Mouse (Mus musculus) liver, postnatal 0 days (tissue): ENCODE results near the gene Triobp. TPM values are rescaled to one million over a fixed set of nuclear protein-coding genes. Genes with fewer than 3 reads are reported as not detected.

Experiments used
- ATAC-seq: fragments of 200-750 bp; cut with Nextera tagmentation; 2 replicates; pipeline ENCODE4 v1.8.0; 2017; ENCODE audit warnings: mild to moderate bottlenecking, moderate library complexity
- DNase-seq: peaks from one replicate; pipeline ENCODE4 v3.0.0-alpha.2; 2016
- H3K27ac ChIP-seq: fragments of 300-500 bp; sonication (generic); 2 replicates; pipeline ENCODE4 v1.5.1; 2014; ENCODE audit warnings: antibody characterized with exemption, moderate library complexity, mild to moderate bottlenecking, low read depth
- H3K27me3 ChIP-seq: fragments of 300-500 bp; sonication (generic); 2 replicates; pipeline ENCODE4 v1.6.1; 2014; ENCODE audit warnings: low read length, control low read depth, mixed read lengths; ENCODE audit not compliant: insufficient read depth
- H3K36me3 ChIP-seq: fragments of 300-500 bp; sonication (generic); replicated peaks from 2 replicates; pipeline ENCODE4 v1.6.1; 2014; ENCODE audit warnings: mild to moderate bottlenecking, control low read depth, low read length, moderate library complexity, mixed read lengths; ENCODE audit not compliant: insufficient read depth
- H3K4me1 ChIP-seq: fragments of 300-500 bp; sonication (generic); 2 replicates; pipeline ENCODE4 v1.6.1; 2014; ENCODE audit warnings: antibody characterized with exemption, mild to moderate bottlenecking, control low read depth; ENCODE audit not compliant: insufficient read depth
- H3K4me2 ChIP-seq: fragments of 300-500 bp; sonication (generic); 2 replicates; pipeline ENCODE4 v1.6.1; 2014; ENCODE audit warnings: low read depth, mild to moderate bottlenecking, low read length, moderate library complexity, mixed read lengths
- H3K4me3 ChIP-seq: fragments of 300-500 bp; sonication (generic); 2 replicates; pipeline ENCODE4 v1.5.1; 2014; ENCODE audit warnings: low read depth, low read length
- H3K9ac ChIP-seq: fragments of 300-500 bp; sonication (generic); replicated peaks from 2 replicates; pipeline ENCODE4 v1.6.1; 2014; ENCODE audit warnings: mild to moderate bottlenecking, moderate library complexity
- H3K9me3 ChIP-seq: fragments of 300-500 bp; sonication (generic); 2 replicates; pipeline ENCODE4 v1.6.1; 2016; ENCODE audit warnings: mild to moderate bottlenecking, control low read depth, low read length, mixed read lengths
- CTCF ChIP-seq: sonication (generic); IDR thresholded peaks from 2 replicates; pipeline ENCODE4 v1.5.1; 2016; ENCODE audit warnings: antibody characterized with exemption, low read depth
- EP300 ChIP-seq: IDR thresholded peaks from 2 replicates; pipeline ENCODE4 v1.6.1; 2016; ENCODE audit warnings: antibody characterized with exemption, low read depth, mild to moderate bottlenecking
- WGBS: fragments of 180-500 bp; shearing (Covaris S2); extraction: QIAGEN DNeasy Blood & Tissue Kit; methylation state at CpG from one replicate; pipeline ENCODE4 v1.1.7; 2014; ENCODE audit not compliant: insufficient replicate concordance; 5-methylcytosine and 5-hydroxymethylcytosine counted together
- polyA plus RNA-seq: library from polyadenylated mRNA; unstranded; fragments of >200 nt; fragmentation: Nextera tagmentation; extraction: Ambion mirVana; gene quantifications from 2 replicates; pipeline ENCODE4 v1.2.1, GENCODE M21; 2015

Gene Triobp
- polyA plus RNA-seq, 1 experiment from 2014 or later = 11.9 TPM

DNA sequence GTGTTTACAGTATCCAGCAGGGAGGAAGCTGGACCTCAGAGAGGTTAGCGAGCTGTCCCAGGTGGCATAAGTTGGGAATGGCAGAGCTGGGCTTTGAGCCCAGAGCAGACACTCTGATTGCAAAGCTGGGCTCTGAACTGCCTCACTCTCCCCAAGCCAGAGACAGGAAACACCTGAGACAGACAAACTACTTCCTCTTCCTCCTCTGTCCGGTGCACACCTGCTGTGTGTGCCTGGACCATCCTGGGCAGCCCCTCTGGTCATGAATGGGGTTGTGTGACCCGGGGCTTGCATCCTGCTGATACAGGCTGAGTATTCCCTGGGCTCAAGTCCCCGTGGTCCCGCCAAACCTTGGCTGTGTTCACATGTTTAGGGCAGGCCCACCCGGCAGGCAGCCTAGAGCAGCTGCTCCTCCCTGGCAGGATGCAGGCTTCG is 52.9 kb downstream of the Triobp start:
- Histone ChIP-seq H3K4me1 (peaks cover 10% of the 10 kb centered on the region), H3K9me3 (no peaks in the 10 kb centered on the region), H3K36me3 (peaks cover 61% of the 10 kb centered on the region), H3K4me3 (no peak overlapping the region), H3K27me3 (no peaks in the 10 kb centered on the region), H3K4me2 (no peak overlapping the region), H3K9ac (no peak overlapping the region), H3K27ac (no peak overlapping the region)
- DNase-seq (no peak), ATAC-seq (no peak)
- 71% methylated on average over 7 of the region's 7 CpGs for WGBS
- TF ChIP-seq EP300 = no peak
- TF ChIP-seq CTCF = no peak

DNA sequence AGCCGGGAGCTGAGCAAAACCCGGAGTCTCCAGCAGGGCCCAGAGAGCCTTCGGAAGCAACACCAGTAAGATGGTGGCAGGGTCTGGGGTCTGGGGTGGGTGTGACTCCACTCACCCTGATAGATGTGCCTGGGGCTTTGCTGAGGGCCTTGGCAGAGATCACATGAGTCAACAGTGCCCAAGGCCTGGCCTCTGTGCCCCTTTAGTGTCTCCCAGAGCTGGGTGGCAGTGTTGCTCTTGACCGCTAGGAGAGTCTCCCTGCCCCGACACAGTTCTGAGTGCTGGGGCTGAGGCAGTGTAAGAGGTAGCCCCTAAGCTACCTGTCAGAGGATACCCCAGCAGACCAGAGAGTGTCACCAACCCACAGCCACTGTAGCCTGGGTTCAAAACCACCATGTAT is 54.0 kb downstream of the Triobp start:
- Histone ChIP-seq H3K9ac (no peak overlapping the region), H3K4me2 (no peak overlapping the region), H3K27me3 (no peaks in the 10 kb centered on the region), H3K4me1 (peaks cover 2% of the 10 kb centered on the region; the same call in 1 of the 2 replicates), H3K4me3 (no peak overlapping the region), H3K36me3 (peaks cover 61% of the 10 kb centered on the region), H3K9me3 (no peaks in the 10 kb centered on the region), H3K27ac (no peak overlapping the region)
- ATAC-seq (no peak), DNase-seq (no peak)
- 91% methylated on average over 5 of the region's 5 CpGs for WGBS
- TF ChIP-seq CTCF (no peak), EP300 (no peak)

DNA sequence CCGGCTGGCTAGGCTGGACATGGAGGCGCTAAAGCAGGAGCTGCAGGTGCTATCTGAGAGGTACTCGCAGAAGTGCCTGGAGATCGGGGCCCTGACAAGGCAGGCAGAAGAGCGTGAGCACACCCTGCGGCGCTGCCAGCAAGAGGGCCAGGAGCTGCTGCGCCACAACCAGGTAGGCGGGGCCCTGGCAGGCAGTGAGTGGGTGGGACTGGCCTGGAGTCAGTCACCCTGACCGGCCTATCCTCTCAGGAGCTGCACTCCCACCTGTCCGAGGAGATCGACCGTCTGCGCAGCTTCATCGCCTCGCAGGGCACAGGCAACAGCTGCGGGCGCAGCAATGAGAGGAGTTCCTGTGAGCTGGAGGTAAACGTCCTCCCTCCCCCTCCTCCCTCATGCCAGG is 54.5 kb downstream of the Triobp start:
- Histone ChIP-seq H3K4me2 (no peak overlapping the region), H3K36me3 (peaks cover 61% of the 10 kb centered on the region), H3K9ac (no peak overlapping the region), H3K9me3 (no peaks in the 10 kb centered on the region), H3K27ac (no peak overlapping the region), H3K27me3 (no peaks in the 10 kb centered on the region), H3K4me3 (no peak overlapping the region), H3K4me1 (no peaks in the 10 kb centered on the region)
- DNase-seq (peak; percentile 62), ATAC-seq (peak; percentile 81)
- 79% methylated on average over 19 of the region's 19 CpGs for WGBS
- no peak for TF ChIP-seq CTCF
- no peak for TF ChIP-seq EP300

DNA sequence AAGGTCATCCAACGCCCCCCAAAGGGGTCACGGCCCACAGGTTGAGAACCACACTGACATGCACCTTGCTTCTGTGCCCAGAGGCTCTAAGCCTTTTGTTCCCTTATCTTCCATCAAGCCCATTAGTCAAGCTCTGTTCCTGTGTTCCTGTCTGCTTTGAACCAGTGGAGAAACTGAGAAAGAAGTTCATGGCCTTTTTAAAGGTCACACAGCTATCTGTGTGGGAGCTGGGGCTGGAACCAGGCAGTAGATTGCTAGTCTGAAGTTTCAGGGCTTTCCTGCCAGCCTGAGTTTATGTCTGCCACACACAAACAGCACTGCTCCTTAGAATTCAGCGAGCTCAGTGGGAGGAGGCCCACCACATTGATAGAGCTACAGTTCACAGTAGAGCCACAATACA is 55.6 kb downstream of the Triobp start:
- H3K27ac ChIP-seq = no peak overlapping the region
- DNase-seq (no peak), ATAC-seq (no peak)
- 74% methylated on average over 3 of the region's 3 CpGs for WGBS
- H3K27me3 ChIP-seq = no peaks in the 10 kb centered on the region
- H3K9me3 ChIP-seq = no peaks in the 10 kb centered on the region
- no peak for TF ChIP-seq EP300
- TF ChIP-seq CTCF = no peak
- H3K9ac ChIP-seq = no peak overlapping the region
- no peak overlapping the region for H3K4me3 ChIP-seq
- peaks cover 61% of the 10 kb centered on the region for H3K36me3 ChIP-seq
- H3K4me2 ChIP-seq = no peak overlapping the region
- H3K4me1 ChIP-seq = no peaks in the 10 kb centered on the region

DNA sequence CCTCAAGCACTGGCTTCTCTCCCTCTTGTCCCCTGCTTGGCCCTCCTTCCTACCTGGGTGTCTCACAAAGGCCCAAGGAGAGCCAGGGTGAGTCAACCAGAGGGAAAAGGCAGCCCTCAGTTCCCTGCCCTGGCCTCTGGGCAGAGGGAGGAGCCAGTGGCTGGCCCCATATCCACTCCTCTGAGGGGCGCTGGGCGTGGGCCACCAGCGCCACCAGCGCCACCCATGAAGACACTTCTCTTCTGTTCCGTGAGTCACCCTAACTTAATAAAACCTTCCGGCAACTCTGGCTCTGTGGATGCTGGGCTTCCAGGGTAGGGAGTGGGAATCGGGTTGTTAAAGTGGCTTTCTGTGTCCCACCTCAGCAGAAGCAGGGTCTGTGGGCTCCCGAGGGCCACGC is 58.1 kb downstream of the Triobp start:
- H3K27me3 ChIP-seq = no peaks in the 10 kb centered on the region
- no peak overlapping the region for H3K4me3 ChIP-seq
- no peak for ATAC-seq
- H3K9me3 ChIP-seq = no peaks in the 10 kb centered on the region
- 84% methylated on average over 9 of the region's 9 CpGs for WGBS
- no peak overlapping the region for H3K9ac ChIP-seq
- TF ChIP-seq EP300 (no peak), CTCF (no peak)
- no peak overlapping the region for H3K27ac ChIP-seq
- H3K4me1 ChIP-seq = no peaks in the 10 kb centered on the region
- DNase-seq = no peak
- H3K36me3 ChIP-seq = peaks cover 47% of the 10 kb centered on the region
- no peak overlapping the region for H3K4me2 ChIP-seq

DNA sequence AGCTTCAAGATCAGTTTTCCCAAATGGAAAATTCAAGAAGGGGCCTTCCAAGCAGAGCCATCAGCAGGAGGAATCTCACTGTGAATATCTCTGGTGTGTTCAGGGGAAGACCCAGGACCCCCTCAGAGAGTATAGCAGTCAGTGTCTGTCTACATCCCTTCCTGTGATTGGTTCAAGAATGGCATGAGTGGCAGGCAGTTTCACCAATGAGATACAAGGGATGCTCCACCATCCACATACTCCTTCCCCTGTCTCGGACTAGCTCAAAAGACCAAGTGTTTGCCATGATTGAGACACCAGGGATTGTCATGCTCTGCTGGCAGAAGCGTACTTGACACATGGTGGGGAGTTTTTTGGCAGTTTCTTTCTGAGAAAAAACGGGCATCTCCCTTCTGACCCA is 59.1 kb downstream of the Triobp start:
- H3K4me1 ChIP-seq = no peaks in the 10 kb centered on the region
- ATAC-seq (no peak), DNase-seq (no peak)
- TF ChIP-seq EP300 (no peak), CTCF (no peak)
- no peak overlapping the region for H3K4me3 ChIP-seq
- H3K36me3 ChIP-seq = peaks cover 39% of the 10 kb centered on the region
- H3K4me2 ChIP-seq = no peak overlapping the region
- no peaks in the 10 kb centered on the region for H3K27me3 ChIP-seq
- H3K9me3 ChIP-seq = no peaks in the 10 kb centered on the region
- H3K27ac ChIP-seq = no peak overlapping the region
- WGBS = 67% methylated on average over 3 of the region's 3 CpGs
- H3K9ac ChIP-seq = no peak overlapping the region

DNA sequence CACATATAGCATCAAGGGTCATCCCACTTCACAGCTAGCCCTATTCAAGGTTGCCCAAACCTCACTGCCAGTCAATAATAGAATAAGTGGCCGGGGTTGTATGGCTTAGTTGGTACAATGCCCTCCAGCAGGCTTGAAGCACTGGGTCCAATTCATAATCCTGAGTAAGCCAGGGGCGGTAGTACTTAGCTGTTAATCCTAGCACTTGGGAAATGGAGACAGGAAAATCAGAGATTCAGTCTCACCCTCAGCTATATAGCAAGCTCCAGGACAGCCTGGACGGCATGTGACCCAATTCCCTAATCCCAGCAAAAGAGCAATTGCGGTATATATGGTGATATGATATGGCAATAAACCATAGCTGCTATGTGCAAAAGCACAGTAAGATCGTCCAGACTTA is 59.5 kb downstream of the Triobp start:
- Histone ChIP-seq H3K4me1 (no peaks in the 10 kb centered on the region), H3K9me3 (no peaks in the 10 kb centered on the region), H3K4me2 (no peak overlapping the region), H3K36me3 (peaks cover 35% of the 10 kb centered on the region), H3K4me3 (no peak overlapping the region), H3K27me3 (no peaks in the 10 kb centered on the region), H3K27ac (no peak overlapping the region), H3K9ac (no peak overlapping the region)
- TF ChIP-seq EP300 (no peak), CTCF (no peak)
- DNase-seq (no peak), ATAC-seq (no peak)
- WGBS = 89% methylated on average over 5 of the region's 5 CpGs
